Comparison of ENCODE assay signal across 8 mouse cellular contexts in the genomic region with DNA sequence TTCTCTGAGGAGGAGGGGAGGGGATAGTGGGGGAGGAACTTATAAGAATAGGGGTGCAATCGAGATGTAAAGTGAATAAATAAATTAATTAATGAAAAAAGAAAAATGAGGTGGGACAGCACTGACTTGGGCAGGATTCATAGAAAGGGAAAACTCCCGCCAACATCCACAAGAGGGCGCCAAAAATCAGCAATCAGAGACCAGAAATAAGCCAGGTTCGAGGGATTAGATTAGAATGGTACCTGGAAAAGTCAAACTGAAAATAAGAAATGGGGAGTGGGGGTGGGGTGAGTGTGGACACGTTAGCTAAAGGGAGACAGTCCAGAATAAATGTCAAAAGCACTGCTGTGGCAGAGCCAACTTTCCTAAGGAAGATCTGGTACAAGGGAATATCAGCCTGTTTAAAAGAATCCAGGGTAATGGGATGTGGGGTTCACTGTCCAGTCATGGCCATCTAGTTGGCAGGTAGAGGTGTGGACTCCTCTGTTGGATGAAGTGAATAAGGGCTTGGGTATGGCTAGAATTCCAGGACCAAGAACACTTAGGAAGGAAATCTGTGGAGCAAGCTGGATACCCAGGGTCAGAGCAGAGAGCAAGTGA. TPM values are rescaled to one million over a fixed set of nuclear protein-coding genes. Genes with fewer than 3 reads are reported as not detected.
DNase-seq lines count a peak whose midpoint lies in the region; ATAC-seq and TF ChIP-seq lines count a peak whose summit lies in the region.

No protein-coding gene starts in this region.

- H3K9me3 ChIP-seq in intestine, postnatal 0 days (ENCODE audit: control insufficient read depth) = no peaks in the 10 kb centered on the region
- H3K9me3 ChIP-seq in midbrain, embryonic 11.5 days (ENCODE audit: control insufficient read depth, low read length) = no peaks in the 10 kb centered on the region

- H3K27ac ChIP-seq in intestine, postnatal 0 days (ENCODE audit: low read depth, low read length) = no peak overlapping the region
- H3K27ac ChIP-seq in midbrain, embryonic 11.5 days (ENCODE audit: low read depth, low read length) = no peak overlapping the region

- WGBS in intestine, postnatal 0 days = under 1% methylated on average over 5 of the region's 5 CpGs
- WGBS in midbrain, embryonic 11.5 days = 3% methylated on average over 5 of the region's 5 CpGs

- peak; percentile 29 for DNase-seq in urinary bladder, adult 2 months (ENCODE audit: low spot score)
- no peak for DNase-seq in urinary bladder, postnatal 10 days (ENCODE audit: low spot score)
- peak; percentile 70 to 80 for DNase-seq in cerebellum, postnatal 14 days
- peak; percentile 35 for DNase-seq in gastrocnemius, postnatal 14 days
- DNase-seq in left cerebral cortex, postnatal 25 days (ENCODE audit: low spot score in 2 of 2) = peak; percentile 50 to 60
- DNase-seq in midbrain, embryonic 11.5 days (ENCODE audit: low spot score, missing footprints) = peak; percentile 98
- peak; percentile 21 for DNase-seq in skeletal muscle tissue, adult 2 months (ENCODE audit: low read depth, low spot score)

- no peak overlapping the region for H3K4me2 ChIP-seq in intestine, postnatal 0 days (replicated peaks; ENCODE audit: low read depth)
- no peak overlapping the region for H3K4me2 ChIP-seq in midbrain, embryonic 11.5 days

- H3K27me3 ChIP-seq in intestine, postnatal 0 days (replicated peaks; ENCODE audit: control insufficient read depth, insufficient read depth, low read length) = no peaks in the 10 kb centered on the region; the same call in 1 of the 2 replicates
- no peaks in the 10 kb centered on the region for H3K27me3 ChIP-seq in midbrain, embryonic 11.5 days (ENCODE audit: control insufficient read depth, insufficient read depth, low read length)

- H3K4me1 ChIP-seq in intestine, postnatal 0 days (replicated peaks; ENCODE audit: control insufficient read depth, insufficient read depth, low read length) = 0 out of 2 replicates have a peak, but pooled peaks cover 2% of the 10 kb centered on the region
- H3K4me1 ChIP-seq in midbrain, embryonic 11.5 days (ENCODE audit: control insufficient read depth, insufficient read depth, low read length) = peaks cover 4% of the 10 kb centered on the region; the same call in 1 of the 2 replicates

- intact Hi-C loops in gastrocnemius, postnatal 14 days (cut with DNase I; ENCODE audit: low total_unique reads) = loop anchor here (5.0 kb wide), 1 partner anchor 47 kb away; no protein-coding TSS in a partner anchor
- intact Hi-C loops in left cerebral cortex, postnatal 25 days (cut with DNase I) = loop anchor here (2.0 to 5.0 kb wide), 2 partner anchors 318 to 352 kb away; no protein-coding TSS in a partner anchor

- H3K9ac ChIP-seq in intestine, postnatal 0 days (ENCODE audit: low read depth, low read length) = no peak overlapping the region
- H3K9ac ChIP-seq in midbrain, embryonic 11.5 days (ENCODE audit: low read length) = no peak overlapping the region

- no peak overlapping the region for H3K4me3 ChIP-seq in intestine, postnatal 0 days (ENCODE audit: low read depth, low read length)
- no peak overlapping the region for H3K4me3 ChIP-seq in midbrain, embryonic 11.5 days (ENCODE audit: low read depth, low read length)

- TF ChIP-seq CTCF in intestine, postnatal 0 days (IDR thresholded peaks at IDR 0.05; ENCODE audit: low read depth) = peak; percentile 85

- H3K36me3 ChIP-seq in intestine, postnatal 0 days (ENCODE audit: control insufficient read depth, insufficient read depth) = no peaks in the 10 kb centered on the region
- H3K36me3 ChIP-seq in midbrain, embryonic 11.5 days (ENCODE audit: control insufficient read depth, insufficient read depth, low read length) = no peaks in the 10 kb centered on the region

- ATAC-seq in intestine, postnatal 0 days = no peak
- ATAC-seq in midbrain, embryonic 11.5 days (ENCODE audit: low FRiP score) = peak; percentile 54; the same call in 1 of the 2 replicates

RNA-seq across cellular contexts. Expression of a gene that starts 41.9 kb away (rescaled TPM):
- 10.2 and 11.1 TPM in 2 replicates for polyA plus RNA-seq in urinary bladder, adult 2 months (2012; rRNA removed)
- total RNA-seq in gastrocnemius, postnatal 14 days (2021) = 10 to 100 TPM in 1 of 2 experiments, 1 to 10 TPM in 1; 9.3 to 10.9 TPM
- polyA plus RNA-seq in intestine, postnatal 0 days (2015; fragmentation: Nextera tagmentation; extraction: Ambion mirVana) = 4.2 and 4.7 TPM in 2 replicates
- 1 to 10 TPM; 2.1 to 3.9 TPM for total RNA-seq in left cerebral cortex, postnatal 25 days (2021)
- 6.0 and 7.8 TPM in 2 replicates for polyA plus RNA-seq in midbrain, embryonic 11.5 days (2014; fragmentation: Nextera tagmentation; extraction: Ambion mirVana)
